Mouse (Mus musculus): Measurements from ENCODE around the gene Olfr315. TPM values are rescaled to one million over a fixed set of nuclear protein-coding genes. Genes with fewer than 3 reads are reported as not detected.

Gene Olfr315
- polyA plus RNA-seq, 1 experiment, result not detected

DNA sequence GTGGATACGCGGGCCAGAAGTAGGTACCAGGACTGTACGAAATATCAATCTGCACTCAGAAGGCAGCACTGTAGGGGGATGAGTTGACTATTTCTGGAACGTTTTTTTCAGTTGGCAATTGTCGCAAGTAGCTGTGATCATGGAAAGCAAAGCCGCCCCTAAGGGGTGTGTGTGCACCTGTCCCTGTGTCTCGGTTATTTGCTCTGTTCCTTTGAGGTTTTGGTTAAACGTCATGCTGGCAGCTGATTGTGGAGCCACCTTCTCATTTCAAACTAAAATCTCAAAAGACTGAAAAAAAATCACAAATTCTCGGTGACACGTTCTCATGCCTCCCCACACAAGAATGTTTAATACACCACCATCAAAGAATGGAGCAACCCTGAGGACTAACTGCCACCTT is 14.7 kb downstream of the Olfr315 start:
- Histone ChIP-seq H3K27ac (ENCODE audit: insufficient read depth, low read depth, low read length) (no peak overlapping the region), H3K4me1 (ENCODE audit: control insufficient read depth, insufficient read depth, low read length) (peaks cover 2% of the 10 kb centered on the region; the same call in 1 of the 2 replicates), H3K4me3 (ENCODE audit: insufficient read depth, low read depth, low read length) (no peak overlapping the region)
- 79% methylated on average over 10 of the region's 10 CpGs for WGBS
- no peak for TF ChIP-seq POLR2A (IDR thresholded peaks at IDR 0.05; ENCODE audit: insufficient read depth, low read depth, low read length)
- no peak for TF ChIP-seq CTCF (IDR thresholded peaks at IDR 0.05; ENCODE audit: insufficient read depth, low read depth, low read length)

DNA sequence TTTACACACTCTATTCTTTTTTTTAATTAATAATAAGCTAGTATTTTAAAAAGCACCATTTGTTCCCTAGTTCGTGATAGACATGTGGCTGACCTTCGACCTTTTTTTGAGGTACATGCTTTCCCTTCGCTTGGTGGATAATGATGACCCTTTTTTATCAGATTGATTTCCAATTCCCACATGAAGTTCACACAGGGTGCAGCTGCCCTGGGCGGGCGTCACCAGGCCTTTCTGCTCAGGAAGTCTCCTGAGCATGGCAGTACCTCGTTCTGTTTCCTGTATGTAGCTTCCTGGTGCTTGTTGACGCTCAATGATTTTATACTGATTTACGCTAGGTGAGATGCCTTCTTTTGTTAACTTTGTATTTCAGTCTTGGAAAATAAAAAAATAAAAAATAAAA is 15.4 kb downstream of the Olfr315 start:
- WGBS, result 90% methylated on average over 8 of the region's 8 CpGs
- TF ChIP-seq CTCF (IDR thresholded peaks at IDR 0.05; ENCODE audit: insufficient read depth, low read depth, low read length), result no peak
- no peak for TF ChIP-seq POLR2A (IDR thresholded peaks at IDR 0.05; ENCODE audit: insufficient read depth, low read depth, low read length)
- peaks cover 2% of the 10 kb centered on the region; the same call in 1 of the 2 replicates for H3K4me1 ChIP-seq (ENCODE audit: control insufficient read depth, insufficient read depth, low read length)

DNA sequence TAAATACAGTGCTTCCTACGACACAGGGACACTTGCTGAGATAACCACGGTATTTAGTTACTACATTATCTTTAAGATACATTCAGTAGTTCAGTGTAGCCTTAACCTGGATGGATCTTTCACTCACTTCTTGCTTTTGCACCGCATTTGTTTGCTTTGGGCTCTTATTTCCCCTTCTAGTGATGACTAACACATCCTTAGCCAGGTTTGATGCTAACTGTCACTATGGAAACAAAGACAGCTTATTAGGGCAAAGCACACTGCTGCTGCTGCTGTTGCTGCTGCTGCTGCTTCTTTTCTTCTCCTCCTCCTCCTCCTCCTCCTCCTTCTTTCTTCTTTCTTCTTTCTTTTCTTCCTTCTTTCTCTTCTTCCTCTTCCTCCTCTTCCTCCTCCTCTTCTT is 16.5 kb downstream of the Olfr315 start:
- Histone ChIP-seq H3K4me1 (ENCODE audit: control insufficient read depth, insufficient read depth, low read length) (peaks cover 2% of the 10 kb centered on the region; the same call in 1 of the 2 replicates), H3K27ac (ENCODE audit: insufficient read depth, low read depth, low read length) (no peak overlapping the region), H3K4me3 (ENCODE audit: insufficient read depth, low read depth, low read length) (no peak overlapping the region)
- 10% methylated on average over 3 of the region's 3 CpGs for WGBS
- no peak for TF ChIP-seq CTCF (IDR thresholded peaks at IDR 0.05; ENCODE audit: insufficient read depth, low read depth, low read length)
- no peak for TF ChIP-seq POLR2A (IDR thresholded peaks at IDR 0.05; ENCODE audit: insufficient read depth, low read depth, low read length)

More for the DNA sequence above, 15.4 kb downstream of the Olfr315 start:
- no peak overlapping the region for H3K4me3 ChIP-seq (ENCODE audit: insufficient read depth, low read depth, low read length)
- no peak overlapping the region for H3K27ac ChIP-seq (ENCODE audit: insufficient read depth, low read depth, low read length)

DNA sequence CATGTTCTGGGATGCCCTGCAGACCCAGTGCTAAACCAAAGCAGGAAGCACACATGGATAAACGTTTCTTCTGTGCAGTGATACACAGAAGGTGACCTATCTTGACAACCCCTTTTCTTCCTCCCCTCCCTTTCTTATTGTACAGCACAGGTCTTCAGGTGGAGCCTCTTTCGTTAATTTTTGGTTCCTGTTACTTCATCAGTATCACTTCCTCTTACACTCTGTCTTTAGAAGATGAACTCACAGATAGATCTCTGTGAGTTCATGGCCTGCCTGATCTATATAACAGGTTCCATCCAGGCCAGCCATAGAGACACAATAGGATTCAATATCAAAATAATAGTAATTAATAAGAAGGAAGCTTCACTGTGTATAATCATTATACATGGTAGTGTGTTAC is 17.1 kb downstream of the Olfr315 start:
- WGBS, result 50% methylated on average over 2 of the region's 2 CpGs
- Histone ChIP-seq H3K4me1 (ENCODE audit: control insufficient read depth, insufficient read depth, low read length) (peaks cover 2% of the 10 kb centered on the region; the same call in 1 of the 2 replicates), H3K4me3 (ENCODE audit: insufficient read depth, low read depth, low read length) (no peak overlapping the region), H3K27ac (ENCODE audit: insufficient read depth, low read depth, low read length) (no peak overlapping the region)
- TF ChIP-seq CTCF (IDR thresholded peaks at IDR 0.05; ENCODE audit: insufficient read depth, low read depth, low read length), result no peak
- no peak for TF ChIP-seq POLR2A (IDR thresholded peaks at IDR 0.05; ENCODE audit: insufficient read depth, low read depth, low read length)

DNA sequence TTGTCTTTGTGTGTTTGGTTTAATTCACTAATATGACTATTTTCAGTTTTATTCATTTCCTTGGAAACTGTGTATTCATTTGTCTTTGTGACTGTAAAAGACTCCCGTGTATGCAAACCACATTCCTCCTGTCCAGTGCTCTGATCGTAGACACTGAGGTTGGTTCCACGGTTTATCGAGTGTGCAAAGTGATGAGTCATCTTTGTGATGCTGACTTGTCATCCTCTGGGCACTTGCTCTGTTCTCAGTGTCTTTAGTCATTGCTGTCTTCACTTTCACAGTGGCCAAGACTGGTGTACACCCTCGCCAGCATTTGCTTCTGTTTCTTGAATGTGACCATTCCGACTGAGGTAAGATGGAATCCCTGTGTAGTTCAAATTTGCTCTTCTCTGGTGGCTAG is 17.7 kb downstream of the Olfr315 start:
- Histone ChIP-seq H3K4me1 (ENCODE audit: control insufficient read depth, insufficient read depth, low read length) (peaks cover 2% of the 10 kb centered on the region; the same call in 1 of the 2 replicates), H3K27ac (ENCODE audit: insufficient read depth, low read depth, low read length) (no peak overlapping the region), H3K4me3 (ENCODE audit: insufficient read depth, low read depth, low read length) (no peak overlapping the region)
- TF ChIP-seq CTCF (IDR thresholded peaks at IDR 0.05; ENCODE audit: insufficient read depth, low read depth, low read length), result no peak
- no peak for TF ChIP-seq POLR2A (IDR thresholded peaks at IDR 0.05; ENCODE audit: insufficient read depth, low read depth, low read length)
- WGBS, result 74% methylated on average over 6 of the region's 6 CpGs

DNA sequence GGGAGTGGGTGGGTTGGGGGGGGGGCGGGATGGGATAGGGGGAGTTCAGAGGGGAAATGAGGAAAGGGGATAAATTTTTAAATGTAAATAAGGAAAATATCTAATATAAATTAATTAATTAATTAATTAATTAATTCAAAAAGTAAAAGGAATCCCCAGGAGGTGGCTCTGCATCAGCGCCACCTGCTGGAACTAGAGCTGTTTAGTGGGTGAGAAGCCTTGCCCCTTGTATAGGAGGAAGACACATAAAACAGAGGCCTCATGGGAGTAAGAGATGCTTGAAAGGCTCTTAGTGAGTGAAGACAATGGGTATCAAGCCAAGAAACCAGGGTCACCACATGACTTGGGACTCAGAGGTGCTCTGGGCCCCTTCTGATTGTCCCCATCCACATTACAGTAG is 22.9 kb downstream of the Olfr315 start:
- no peaks in the 10 kb centered on the region for H3K4me1 ChIP-seq (ENCODE audit: control insufficient read depth, insufficient read depth, low read length)
- no peak for TF ChIP-seq POLR2A (IDR thresholded peaks at IDR 0.05; ENCODE audit: insufficient read depth, low read depth, low read length)
- no peak for TF ChIP-seq CTCF (IDR thresholded peaks at IDR 0.05; ENCODE audit: insufficient read depth, low read depth, low read length)
- WGBS, result 71% methylated on average over 2 of the region's 2 CpGs
- H3K27ac ChIP-seq (ENCODE audit: insufficient read depth, low read depth, low read length), result no peak overlapping the region
- no peak overlapping the region for H3K4me3 ChIP-seq (ENCODE audit: insufficient read depth, low read depth, low read length)

DNA sequence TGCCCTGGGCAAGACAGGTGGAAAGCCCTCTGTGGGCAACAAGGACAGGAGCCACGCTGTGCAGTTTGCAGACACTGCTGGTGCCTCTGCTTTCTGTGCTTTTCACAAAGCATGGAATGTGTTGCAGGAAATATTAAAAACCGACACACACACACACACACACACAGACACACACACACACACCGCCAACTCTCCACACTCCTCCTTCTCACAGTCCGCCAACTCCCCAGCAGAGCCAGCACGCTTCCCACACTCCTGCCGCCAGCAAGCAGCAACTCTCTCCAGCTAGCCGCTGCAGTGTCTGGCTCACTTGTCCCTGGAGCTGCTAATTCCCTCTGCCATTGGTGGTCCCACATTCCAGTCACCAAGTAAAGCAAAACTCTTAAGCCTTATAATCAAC is 23.9 kb downstream of the Olfr315 start:
- 60% methylated on average over 7 of the region's 7 CpGs for WGBS
- Histone ChIP-seq H3K27ac (ENCODE audit: insufficient read depth, low read depth, low read length) (no peak overlapping the region), H3K4me3 (ENCODE audit: insufficient read depth, low read depth, low read length) (no peak overlapping the region), H3K4me1 (ENCODE audit: control insufficient read depth, insufficient read depth, low read length) (peaks cover 7% of the 10 kb centered on the region)
- no peak for TF ChIP-seq POLR2A (IDR thresholded peaks at IDR 0.05; ENCODE audit: insufficient read depth, low read depth, low read length)
- TF ChIP-seq CTCF (IDR thresholded peaks at IDR 0.05; ENCODE audit: insufficient read depth, low read depth, low read length), result no peak

DNA sequence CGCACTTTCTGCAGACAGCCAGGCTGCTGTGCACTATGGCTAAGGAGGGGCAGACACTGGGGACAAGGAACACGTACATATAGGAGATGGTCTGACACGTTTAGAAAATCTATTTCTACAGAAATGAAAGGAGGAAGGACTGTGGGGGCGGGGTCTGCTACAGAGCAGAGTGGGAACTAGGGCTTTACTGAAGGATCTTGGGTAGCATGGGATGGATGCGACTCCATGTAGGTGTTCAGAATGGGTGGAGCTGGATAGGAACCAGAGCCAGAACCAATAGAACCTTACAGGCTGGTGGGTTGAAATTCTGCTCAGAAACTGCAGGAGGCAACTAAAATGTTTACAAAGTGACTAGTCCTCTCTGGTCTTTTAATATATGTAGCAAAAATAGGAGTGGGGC is 26.8 kb downstream of the Olfr315 start:
- H3K27ac ChIP-seq (ENCODE audit: insufficient read depth, low read depth, low read length), result no peak overlapping the region
- 75% methylated on average over 5 of the region's 5 CpGs for WGBS
- TF ChIP-seq CTCF (IDR thresholded peaks at IDR 0.05; ENCODE audit: insufficient read depth, low read depth, low read length), result no peak
- TF ChIP-seq POLR2A (IDR thresholded peaks at IDR 0.05; ENCODE audit: insufficient read depth, low read depth, low read length), result no peak

DNA sequence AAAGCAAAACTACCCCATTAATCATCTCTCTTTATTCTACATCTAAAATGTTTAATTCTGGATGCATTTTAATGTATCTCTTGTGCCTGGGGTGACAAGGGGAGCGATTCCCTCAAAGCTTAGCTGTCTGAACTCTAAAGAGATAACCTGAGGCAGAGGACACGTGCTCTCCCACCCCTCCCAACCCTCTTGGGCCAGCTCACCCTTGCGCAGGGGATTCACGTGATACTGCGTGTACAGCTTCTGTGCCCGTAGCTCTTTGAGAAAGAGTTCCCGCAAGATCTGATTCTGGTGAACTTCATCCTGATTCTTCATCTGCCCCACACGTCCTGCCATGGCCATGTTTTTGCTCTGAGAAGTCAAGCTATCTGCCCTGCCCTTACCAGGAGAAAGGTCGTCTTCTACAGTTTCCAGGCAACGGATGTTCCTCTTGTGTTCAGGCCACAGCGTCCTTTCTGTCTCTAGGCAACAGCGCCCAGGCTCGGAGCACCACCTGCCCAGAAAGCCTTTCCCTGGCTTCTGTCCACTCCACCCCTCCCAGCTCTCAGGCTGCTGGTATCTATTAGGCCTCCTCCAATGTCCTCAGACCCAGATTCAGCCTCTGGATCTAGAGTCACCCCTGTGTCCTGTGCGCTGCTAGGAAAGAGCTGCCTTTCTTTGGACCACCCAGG is 28.7 kb downstream of the Olfr315 start, which contains the start of gene Fam183b:
Gene Fam183b (minus strand): TSS at position 403 of the 671 bp plus-strand sequence.
- TF ChIP-seq POLR2A (IDR thresholded peaks at IDR 0.05; ENCODE audit: insufficient read depth, low read depth, low read length), result no peak
- TF ChIP-seq CTCF (IDR thresholded peaks at IDR 0.05; ENCODE audit: insufficient read depth, low read depth, low read length), result no peak
- Histone ChIP-seq H3K4me1 (ENCODE audit: control insufficient read depth, insufficient read depth, low read length) (peaks cover 10% of the 10 kb centered on the region), H3K4me3 (ENCODE audit: insufficient read depth, low read depth, low read length) (peak within 1 kb of the TSS; percentile 0; the same call in 1 of the 2 replicates), H3K27ac (ENCODE audit: insufficient read depth, low read depth, low read length) (no peak within 1 kb of the TSS)
- WGBS, result 36% methylated on average over 14 of the region's 14 CpGs

More for the DNA sequence above, 26.8 kb downstream of the Olfr315 start:
- H3K4me3 ChIP-seq (ENCODE audit: insufficient read depth, low read depth, low read length), result no peak overlapping the region
- H3K4me1 ChIP-seq (ENCODE audit: control insufficient read depth, insufficient read depth, low read length), result peaks cover 10% of the 10 kb centered on the region
